31 mouse cellular contexts compared by ENCODE assay signal in the genomic region with DNA sequence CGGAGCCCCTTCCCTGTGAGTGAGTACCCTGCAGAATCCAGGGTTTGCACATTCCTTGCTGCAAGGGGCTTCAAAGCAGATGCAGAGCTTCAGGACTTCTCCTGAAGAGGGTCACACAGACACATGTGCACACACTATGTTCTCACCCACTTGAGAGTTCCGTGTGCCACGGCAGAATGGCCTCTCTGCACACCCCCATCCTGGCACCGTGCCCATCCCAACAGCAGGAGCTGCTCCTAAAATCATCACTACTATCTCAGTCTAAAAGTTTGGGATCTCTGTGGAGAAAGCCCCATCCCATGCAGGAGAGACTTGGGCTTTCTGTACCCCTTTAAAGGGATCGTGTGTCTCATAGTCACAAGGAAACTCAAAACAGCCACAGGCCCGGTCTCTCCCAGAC. TPM values are rescaled to one million over a fixed set of nuclear protein-coding genes. Genes with fewer than 3 reads are reported as not detected.
A peak's percentile ranks its signal among the peaks of the same experiment; 100 is the strongest.
DNase-seq lines count a peak whose midpoint lies in the region; ATAC-seq and TF ChIP-seq lines count a peak whose summit lies in the region.
"Had no signal": no experiment of that assay in that cellular context is flagged by ENCODE, and none has a peak within 500 bp of the region (broad histone marks: within the 10 kb centered on the region; RNA-seq: fewer than 3 reads in every experiment).

No protein-coding gene starts in this region.

- TF ChIP-seq CTCF in gastrocnemius, adult 2 months (IDR thresholded peaks at IDR 0.05): no peak

- no peak for ATAC-seq in embryonic facial prominence, embryonic 12.5 days (ENCODE audit: insufficient number of reproducible peaks, insufficient read depth, low FRiP score, low TSS enrichment)
- ATAC-seq: activated CD4-positive, CD25-positive, alpha-beta regulatory T cell, adult 4 months; forebrain, embryonic 14.5 days; hindbrain, embryonic 16.5 days; intestine, embryonic 15.5 days had no signal

- intact Hi-C loops in gastrocnemius, adult 2 months (cut with DNase I): no loop called here

- no peak overlapping the region for H3K4me3 ChIP-seq in embryonic facial prominence, embryonic 12.5 days
- H3K4me3 ChIP-seq in embryonic facial prominence, embryonic 10.5 days: no peak overlapping the region
- H3K4me3 ChIP-seq in gastrocnemius, adult 2 months: no peak overlapping the region
- H3K4me3 ChIP-seq: erythroblast, embryonic 14.5 days; heart, embryonic 12.5 days; heart, embryonic 15.5 days; hindbrain, embryonic 10.5 days; hindbrain, embryonic 13.5 days; intestine, embryonic 15.5 days had no signal

- H3K4me2 ChIP-seq in embryonic facial prominence, embryonic 12.5 days (replicated peaks): no peak overlapping the region
- H3K4me2 ChIP-seq: heart, embryonic 12.5 days; heart, embryonic 15.5 days; hindbrain, embryonic 13.5 days; intestine, embryonic 15.5 days had no signal

- no peak for DNase-seq in embryonic facial prominence, embryonic 10.5 days (ENCODE audit: low spot score)
- DNase-seq in gastrocnemius, adult 2 months: peak; percentile 15
- DNase-seq in gastrocnemius, postnatal 10 days: no peak
- peak; percentile 33 for DNase-seq in right cerebral cortex, postnatal 4 days
- no peak for DNase-seq in right cerebral cortex, adult 18-20 months
- DNase-seq: adrenal gland, adult 8-10 months; adrenal gland, postnatal 25 days; cerebellum, adult 11-12 months; cerebellum, adult 8-10 months; cerebellum, postnatal 36 days; embryo, embryonic 11 days; gastrocnemius, postnatal 25 days; heart, adult 18-20 months; heart, postnatal 10 days; heart, postnatal 36 days had no signal

- H3K9ac ChIP-seq in embryonic facial prominence, embryonic 12.5 days: no peak overlapping the region
- H3K9ac ChIP-seq: heart, embryonic 12.5 days; heart, embryonic 15.5 days; hindbrain, embryonic 13.5 days; intestine, embryonic 15.5 days had no signal

- H3K4me1 ChIP-seq in embryonic facial prominence, embryonic 12.5 days: peaks cover 18% of the 10 kb centered on the region; the same call in 1 of the 2 replicates
- H3K4me1 ChIP-seq in embryonic facial prominence, embryonic 10.5 days: peaks cover 51% of the 10 kb centered on the region

- H3K9me3 ChIP-seq in embryonic facial prominence, embryonic 12.5 days: no peaks in the 10 kb centered on the region
- H3K9me3 ChIP-seq in embryonic facial prominence, embryonic 10.5 days: no peaks in the 10 kb centered on the region
- H3K9me3 ChIP-seq: heart, embryonic 12.5 days; heart, embryonic 15.5 days; hindbrain, embryonic 10.5 days; hindbrain, embryonic 13.5 days; intestine, embryonic 15.5 days had no signal

- H3K36me3 ChIP-seq in embryonic facial prominence, embryonic 12.5 days: no peaks in the 10 kb centered on the region
- H3K36me3 ChIP-seq in embryonic facial prominence, embryonic 10.5 days (replicated peaks): no peaks in the 10 kb centered on the region
- H3K36me3 ChIP-seq: heart, embryonic 12.5 days; heart, embryonic 15.5 days; hindbrain, embryonic 10.5 days; hindbrain, embryonic 13.5 days; intestine, embryonic 15.5 days had no signal

- peaks cover 69% of the 10 kb centered on the region for H3K27me3 ChIP-seq in embryonic facial prominence, embryonic 12.5 days
- H3K27me3 ChIP-seq in embryonic facial prominence, embryonic 10.5 days (replicated peaks; ENCODE audit: low read depth, poor library complexity, severe bottlenecking): peaks cover 98% of the 10 kb centered on the region

- H3K27ac ChIP-seq in embryonic facial prominence, embryonic 12.5 days: 0 out of 2 replicates have a peak overlapping the region, but pooled peaks have one; percentile 2
- no peak overlapping the region; the same call in 1 of the 2 replicates for H3K27ac ChIP-seq in embryonic facial prominence, embryonic 10.5 days (replicated peaks)
- no peak overlapping the region for H3K27ac ChIP-seq in gastrocnemius, adult 2 months
- H3K27ac ChIP-seq: heart, embryonic 15.5 days; hindbrain, embryonic 10.5 days; hindbrain, embryonic 13.5 days; intestine, embryonic 15.5 days had no signal

- WGBS in embryonic facial prominence, embryonic 12.5 days: 58% methylated on average over 6 of the region's 6 CpGs
- WGBS in embryonic facial prominence, embryonic 10.5 days: 73% methylated on average over 6 of the region's 6 CpGs

RNA-seq across cellular contexts. Expression of gene Alx3, which starts 8.3 kb away (rescaled TPM):
- 28.7 and 40.5 TPM in 2 replicates for polyA plus RNA-seq in embryonic facial prominence, embryonic 12.5 days (2016; fragmentation: Nextera tagmentation; extraction: Ambion mirVana)
- polyA plus RNA-seq in embryonic facial prominence, embryonic 10.5 days (2016; fragmentation: Nextera tagmentation; extraction: Ambion mirVana): 41.8 and 43.5 TPM in 2 replicates
- not detected for total RNA-seq in gastrocnemius, adult 2 months (2021)
- not detected for total RNA-seq in gastrocnemius, postnatal 10 days (2021)
- total RNA-seq: adrenal gland, adult 8-10 months; adrenal gland, postnatal 25 days; gastrocnemius, adult 18-20 months; gastrocnemius, postnatal 25 days; heart, adult 18-20 months; heart, postnatal 36 days had no signal
- polyA plus RNA-seq: activated CD4-positive, CD25-positive, alpha-beta regulatory T cell, adult 4 months; erythroblast, embryonic 14.5 days; gonadal fat pad, adult 2 months had no signal

RNA-seq across cellular contexts. Expression of gene Ubl4b, which starts 31.6 kb away (rescaled TPM):
- 0.46 and 0.48 TPM in 2 replicates for polyA plus RNA-seq in embryonic facial prominence, embryonic 12.5 days (2016; fragmentation: Nextera tagmentation; extraction: Ambion mirVana)
- polyA plus RNA-seq in embryonic facial prominence, embryonic 10.5 days (2016; fragmentation: Nextera tagmentation; extraction: Ambion mirVana): 0.41 and 0.70 TPM in 2 replicates
- not detected for total RNA-seq in gastrocnemius, adult 2 months (2021)
- total RNA-seq in gastrocnemius, postnatal 10 days (2021): not detected
- total RNA-seq: adrenal gland, adult 8-10 months; adrenal gland, postnatal 25 days; ES-E14; gastrocnemius, adult 18-20 months; gastrocnemius, postnatal 25 days; heart, adult 18-20 months; heart, postnatal 10 days; heart, postnatal 36 days had no signal
- polyA plus RNA-seq: activated CD4-positive, CD25-positive, alpha-beta regulatory T cell, adult 4 months; brain, embryonic 14.5 days; cortical plate, adult 2 months; erythroblast, embryonic 14.5 days; forebrain, embryonic 14.5 days; heart, embryonic 12.5 days; heart, embryonic 15.5 days; hindbrain, embryonic 10.5 days; hindbrain, embryonic 13.5 days; hindbrain, embryonic 16.5 days; intestine, embryonic 15.5 days had no signal

RNA-seq across cellular contexts. Expression of gene Gm10961, which starts 44.6 kb away (rescaled TPM):
- polyA plus RNA-seq in embryonic facial prominence, embryonic 12.5 days (2016; fragmentation: Nextera tagmentation; extraction: Ambion mirVana): not detected in 2 replicates
- polyA plus RNA-seq in embryonic facial prominence, embryonic 10.5 days (2016; fragmentation: Nextera tagmentation; extraction: Ambion mirVana): not detected in 2 replicates
- total RNA-seq in gastrocnemius, adult 2 months (2021): not detected
- not detected for total RNA-seq in gastrocnemius, postnatal 10 days (2021)
- total RNA-seq: adrenal gland, adult 8-10 months; adrenal gland, postnatal 25 days; ES-E14; gastrocnemius, adult 18-20 months; gastrocnemius, postnatal 25 days; heart, adult 18-20 months; heart, postnatal 10 days; heart, postnatal 36 days had no signal
- polyA plus RNA-seq: activated CD4-positive, CD25-positive, alpha-beta regulatory T cell, adult 4 months; brain, embryonic 14.5 days; cortical plate, adult 2 months; embryonic facial prominence, embryonic 11.5 days; erythroblast, embryonic 14.5 days; forebrain, embryonic 14.5 days; gonadal fat pad, adult 2 months; heart, embryonic 12.5 days; heart, embryonic 15.5 days; hindbrain, embryonic 10.5 days; hindbrain, embryonic 13.5 days; hindbrain, embryonic 16.5 days; intestine, embryonic 15.5 days had no signal

RNA-seq across cellular contexts. Expression of gene Strip1, which starts 45.0 kb away (rescaled TPM):
- 82.4 and 83.1 TPM in 2 replicates for polyA plus RNA-seq in embryonic facial prominence, embryonic 12.5 days (2016; fragmentation: Nextera tagmentation; extraction: Ambion mirVana)
- 64.9 and 70.0 TPM in 2 replicates for polyA plus RNA-seq in embryonic facial prominence, embryonic 10.5 days (2016; fragmentation: Nextera tagmentation; extraction: Ambion mirVana)
- total RNA-seq in gastrocnemius, adult 2 months (2021): 10 to 100 TPM; 16.6 to 20.4 TPM
- total RNA-seq in gastrocnemius, postnatal 10 days (2021): 10 to 100 TPM; 21.4 to 24.1 TPM

Comparison
In these comparisons a context has a peak if more than half of its experiments do, and no peak if none do; other contexts are left out.
1. DNase-seq: peak in gastrocnemius, adult 2 months (single experiment) and right cerebral cortex, postnatal 4 days (single experiment); none in embryonic facial prominence, embryonic 10.5 days (single experiment), gastrocnemius, postnatal 10 days (single experiment) and right cerebral cortex, adult 18-20 months (single experiment).